Mouse (Mus musculus): ENCODE measurements around the gene Nup88.
"Not testable (repeated sequence)": the region's sequence is repeated elsewhere in the genome, so short reads cannot be mapped to it uniquely, and the experiment has no call there.

The Nup88 gene

GRCm38 (mm10) chr11:70969271-70969794, 440 bp downstream of the Nup88 start:
- DNase-seq = no peak

GRCm38 (mm10) chr11:70964222-70964907, 5.4 kb downstream of the Nup88 start:
- DNase-seq = no peak

- DNase-seq = no peak
Measured at GRCm38 (mm10) chr11:70960786-70961554, 8.8 kb downstream of the Nup88 start.

DNA sequence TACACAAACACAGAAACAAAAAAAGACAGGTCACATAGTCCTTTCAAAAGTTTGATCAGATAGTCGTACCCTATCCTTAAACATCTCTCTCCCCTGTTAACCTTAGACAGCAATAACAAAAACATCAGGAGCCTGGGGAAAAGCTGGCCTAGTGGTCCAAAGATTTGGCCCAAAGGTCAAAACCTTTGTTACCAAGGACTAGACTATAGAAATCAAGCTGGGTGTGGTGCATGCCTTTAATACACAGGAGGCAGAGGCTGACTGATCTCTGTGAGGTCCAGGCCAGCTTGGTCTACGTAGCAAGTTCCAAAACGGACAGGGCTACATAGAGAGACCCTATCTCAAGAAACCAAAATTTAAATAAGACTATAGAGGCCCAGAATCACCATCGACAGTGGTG, 15.1 kb downstream of the Nup88 start:
- no peak for DNase-seq

DNA sequence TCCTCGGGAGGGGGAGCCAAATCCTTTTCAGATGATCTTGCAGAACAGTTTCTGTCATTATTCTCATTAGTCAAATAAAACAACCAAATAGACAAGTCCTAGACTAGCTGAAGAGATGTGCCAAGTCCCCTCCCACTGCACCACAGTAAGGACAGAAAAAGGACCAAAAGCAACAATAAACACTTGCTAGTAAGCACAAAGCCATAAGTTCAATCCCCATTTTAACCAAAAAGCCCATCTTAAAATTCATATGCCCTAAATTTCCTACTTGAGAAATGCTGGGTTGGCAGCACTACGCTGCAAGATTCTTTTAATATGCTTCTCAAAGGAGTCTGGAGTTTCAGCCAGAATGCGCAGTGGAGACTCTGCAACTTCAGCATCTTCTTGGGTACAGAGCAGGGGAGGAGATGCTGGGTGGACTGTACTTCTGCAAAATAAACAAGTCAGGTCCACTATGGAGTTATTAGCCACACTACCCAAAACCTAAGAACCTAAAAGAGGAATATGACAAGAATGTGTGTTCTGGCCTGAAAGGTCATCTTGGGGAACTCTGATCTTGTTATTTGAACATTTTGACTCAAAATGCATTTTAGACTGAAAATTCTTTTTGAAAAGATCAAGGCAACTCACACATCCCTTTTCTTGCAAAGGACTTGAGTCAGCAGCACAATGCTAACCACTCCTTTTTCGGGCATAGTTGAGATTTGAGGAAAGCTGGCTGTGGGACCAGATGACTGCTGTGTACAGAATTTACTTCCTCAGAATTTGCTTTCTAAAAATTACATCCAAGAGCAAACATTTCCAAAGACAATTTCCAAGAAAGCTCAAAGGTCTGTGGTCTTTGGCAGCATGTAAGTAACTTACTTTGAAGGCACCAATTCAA, 24.6 kb downstream of the Nup88 start:
- DNase-seq = peak; percentile 9

DNA sequence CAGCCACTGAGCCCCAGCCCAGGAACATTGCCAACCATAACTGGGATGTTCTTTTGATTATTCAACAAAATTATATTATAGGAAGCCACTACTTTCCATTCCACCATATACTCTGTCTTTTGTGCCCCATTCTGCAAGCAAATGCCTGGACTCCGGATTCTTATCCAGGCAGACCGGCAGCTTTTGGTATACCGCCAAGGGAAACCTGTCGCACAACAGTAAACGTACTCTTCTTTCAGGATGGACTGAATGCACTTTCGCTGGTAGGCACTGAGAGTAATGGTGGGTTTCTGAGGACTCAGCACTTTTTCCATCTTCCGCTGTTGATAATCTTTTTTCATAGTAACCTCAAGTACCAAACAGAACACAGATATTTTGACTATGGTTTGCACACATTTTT, 26.1 kb downstream of the Nup88 start:
- DNase-seq = no peak

DNA sequence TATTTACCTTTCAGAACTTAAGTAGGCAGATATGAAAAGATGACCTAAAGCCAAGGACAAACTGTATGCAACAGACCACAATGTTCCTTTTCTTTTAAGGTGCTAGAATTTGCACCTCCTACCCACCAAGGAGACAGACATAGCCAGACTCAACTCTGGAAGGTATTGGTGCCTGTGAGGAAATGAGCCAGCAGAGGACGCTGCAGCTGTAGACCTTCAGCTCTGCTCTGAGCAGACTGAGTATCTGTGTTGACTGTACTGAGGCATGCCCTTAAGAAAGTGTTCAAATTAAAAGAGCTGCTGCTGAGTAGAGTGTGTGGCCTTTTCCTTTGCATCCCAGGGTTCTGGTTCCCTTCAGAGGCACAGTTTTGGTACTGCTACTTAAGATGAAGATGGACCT, 27.2 kb downstream of the Nup88 start:
- DNase-seq = no peak

GRCm38 (mm10) chr11:70935316-70935715, 34.5 kb downstream of the Nup88 start:
- DNase-seq = no peak

- no peak for DNase-seq
Measured at GRCm38 (mm10) chr11:70931461-70931860, 38.3 kb downstream of the Nup88 start.

- peak; percentile 35 for DNase-seq
Measured at GRCm38 (mm10) chr11:70919524-70919923, 50.2 kb downstream of the Nup88 start.

DNA sequence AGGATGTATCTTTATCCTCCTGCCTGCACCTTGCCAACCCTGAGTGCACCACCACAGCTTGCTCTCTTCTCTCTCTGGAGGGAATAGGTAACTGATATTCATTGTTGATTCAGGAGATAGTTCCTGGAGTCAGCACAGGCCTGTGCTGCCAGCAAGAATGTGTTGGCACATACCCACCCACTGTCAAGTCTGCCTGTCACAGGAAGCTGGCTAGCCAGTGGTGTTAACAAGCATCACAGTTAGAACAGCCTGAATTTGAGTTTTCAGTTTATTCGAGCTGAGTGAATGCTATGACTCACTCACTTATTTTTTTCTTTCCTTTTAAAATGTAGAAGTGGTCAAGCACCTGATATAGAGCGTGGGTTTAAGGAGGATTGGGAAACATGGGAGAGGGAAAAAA, 51.9 kb downstream of the Nup88 start:
- no peak for DNase-seq

GRCm38 (mm10) chr11:70911920-70912319, 57.9 kb downstream of the Nup88 start:
- no peak for DNase-seq

- DNase-seq = no peak
Measured at GRCm38 (mm10) chr11:70911323-70911722, 58.5 kb downstream of the Nup88 start.

GRCm38 (mm10) chr11:70906681-70907080, 63.1 kb downstream of the Nup88 start:
- DNase-seq = no peak

- DNase-seq = not testable (repeated sequence)
Measured at GRCm38 (mm10) chr11:70898182-70898581, 71.6 kb downstream of the Nup88 start.

DNA sequence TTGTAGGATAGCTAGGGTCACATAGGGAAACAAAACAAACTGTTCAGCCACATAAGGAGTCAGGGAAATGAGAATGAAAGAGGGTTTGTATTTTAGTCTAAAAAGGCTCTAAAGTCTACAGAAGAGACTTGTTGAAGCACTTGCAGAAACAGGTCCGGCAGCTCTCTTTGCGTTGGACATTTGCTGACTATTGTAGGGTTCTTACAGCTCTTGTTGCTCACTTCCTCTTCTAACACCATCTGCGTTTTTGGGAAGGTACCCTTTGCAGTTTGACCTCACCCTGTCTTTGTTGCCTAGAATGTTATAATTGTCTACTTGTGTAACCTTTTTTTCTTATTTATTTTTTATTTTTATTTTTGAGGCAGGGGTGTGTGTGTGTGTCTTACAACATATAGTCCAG, 72.1 kb downstream of the Nup88 start:
- no peak for DNase-seq

Data from kidney, adult 9 months (tissue).